Mouse (Mus musculus) limb, embryonic 14.5 days (tissue): ENCODE results near the gene Fxr2. TPM values are rescaled to one million over a fixed set of nuclear protein-coding genes. Genes with fewer than 3 reads are reported as not detected.

Source experiments
- ATAC-seq: fragments of 200-750 bp; cut with Nextera tagmentation; 2 replicates; pipeline ENCODE4 v1.8.0; 2017; ENCODE audit warnings: low read depth, moderate number of reproducible peaks, moderate TSS enrichment; ENCODE audit not compliant: low FRiP score
- DNase-seq: peaks from one replicate; pipeline ENCODE4 v3.0.0-alpha.2; 2015; ENCODE audit warnings: low spot score
- H3K27ac ChIP-seq: fragments of 300-500 bp; sonication (generic); replicated peaks from 2 replicates; pipeline ENCODE4 v1.5.1; 2014; ENCODE audit warnings: low read depth, mild to moderate bottlenecking, low read length, moderate library complexity, mixed read lengths
- H3K27me3 ChIP-seq: fragments of 300-500 bp; sonication (generic); 2 replicates; pipeline ENCODE4 v1.6.1; 2014; ENCODE audit warnings: low read length, mixed read lengths; ENCODE audit not compliant: control insufficient read depth, insufficient read depth
- H3K36me3 ChIP-seq: fragments of 300-500 bp; sonication (generic); 2 replicates; pipeline ENCODE4 v1.6.1; 2014; ENCODE audit warnings: mild to moderate bottlenecking, low read length, moderate library complexity, mixed read lengths; ENCODE audit not compliant: control insufficient read depth, insufficient read depth
- H3K4me1 ChIP-seq: fragments of 300-500 bp; sonication (generic); 2 replicates; pipeline ENCODE4 v1.6.1; 2014; ENCODE audit warnings: antibody characterized with exemption, low read length, mixed read lengths; ENCODE audit not compliant: control insufficient read depth, insufficient read depth
- H3K4me2 ChIP-seq: fragments of 300-500 bp; sonication (generic); replicated peaks from 2 replicates; pipeline ENCODE4 v1.6.1; 2014; ENCODE audit warnings: low read depth, mild to moderate bottlenecking, low read length, moderate library complexity; ENCODE audit not compliant: severe bottlenecking
- H3K4me3 ChIP-seq: fragments of 300-500 bp; sonication (generic); replicated peaks from 2 replicates; pipeline ENCODE4 v1.5.1; 2014; ENCODE audit warnings: low read length
- H3K9ac ChIP-seq: fragments of 300-500 bp; sonication (generic); 2 replicates; pipeline ENCODE4 v1.6.1; 2014; ENCODE audit warnings: mild to moderate bottlenecking, low read depth, low read length, moderate library complexity; ENCODE audit not compliant: severe bottlenecking
- H3K9me3 ChIP-seq: fragments of 300-500 bp; sonication (generic); 2 replicates; pipeline ENCODE4 v1.6.1; 2016; ENCODE audit warnings: low read length; ENCODE audit not compliant: control insufficient read depth
- POLR2A ChIP-seq: fragments of 200-500 bp; IDR thresholded peaks from 2 replicates; pipeline ENCODE4 v1.8.0; 2012; ENCODE audit warnings: inconsistent platforms, mild to moderate bottlenecking, moderate library complexity, borderline replicate concordance; ENCODE audit not compliant: insufficient read depth, insufficient read length; ENCODE audit errors: extremely low read depth
- WGBS: fragments of 180-500 bp; shearing (Covaris S2); extraction: QIAGEN DNeasy Blood & Tissue Kit; methylation state at CpG from one replicate; pipeline ENCODE4 v1.1.7; 2014; 5-methylcytosine and 5-hydroxymethylcytosine counted together
- polyA plus RNA-seq, 2 experiments: library from polyadenylated mRNA; depleted of rRNA in 1 of 2; stranded (reverse) in 1 of 2; unstranded in 1 of 2; fragments of >200 nt; fragmentation: Nextera tagmentation in 1 of 2; extraction: Ambion mirVana in 1 of 2; gene quantifications; 2 replicates each; pipeline versions ENCODE4 v1.2.1 to v1.2.3; 2012 to 2014

The Fxr2 gene
- polyA plus RNA-seq, 2 experiments, result 28.9 to 125 TPM

- peaks cover 41% of the 10 kb centered on the region for H3K4me1 ChIP-seq
- peaks cover 30% of the 10 kb centered on the region for H3K36me3 ChIP-seq
- peak overlapping the region; percentile 74 for H3K9ac ChIP-seq
- H3K4me2 ChIP-seq, result peak overlapping the region; percentile 88
- no peaks in the 10 kb centered on the region for H3K27me3 ChIP-seq
- ATAC-seq, result 0 out of 2 replicates have a peak, but pooled peaks have one; percentile 1
- H3K27ac ChIP-seq, result peak overlapping the region; percentile 87
- no peak for DNase-seq
- peak overlapping the region; percentile 87 for H3K4me3 ChIP-seq
- WGBS, result 24% methylated on average over 24 of the region's 24 CpGs
- no peak for TF ChIP-seq POLR2A
- H3K9me3 ChIP-seq, result no peaks in the 10 kb centered on the region
These were observed 49.5 kb downstream of the Fxr2 start for GRCm38 (mm10) chr11:69682209-69682839.

GRCm38 (mm10) chr11:69682840-69683533 is 50.2 kb downstream of the Fxr2 start:
- H3K4me3 ChIP-seq, result peak overlapping the region; percentile 87
- DNase-seq (peak; percentile 96), ATAC-seq (peak; percentile 45)
- no peaks in the 10 kb centered on the region for H3K9me3 ChIP-seq
- 9% methylated on average over 12 of the region's 12 CpGs for WGBS
- H3K36me3 ChIP-seq, result peaks cover 25% of the 10 kb centered on the region
- peak; percentile 50; the same call in 1 of the 2 replicates for TF ChIP-seq POLR2A
- H3K27me3 ChIP-seq, result no peaks in the 10 kb centered on the region
- peak overlapping the region; percentile 88 for H3K4me2 ChIP-seq
- H3K27ac ChIP-seq, result peak overlapping the region; percentile 87
- H3K9ac ChIP-seq, result peak overlapping the region; percentile 43; the same call in 1 of the 2 replicates
- H3K4me1 ChIP-seq, result peaks cover 41% of the 10 kb centered on the region

GRCm38 (mm10) chr11:69683576-69683975 is 50.8 kb downstream of the Fxr2 start:
- Histone ChIP-seq H3K27me3 (no peaks in the 10 kb centered on the region), H3K9ac (0 out of 2 replicates have a peak overlapping the region, but pooled peaks have one; percentile 43), H3K9me3 (no peaks in the 10 kb centered on the region), H3K36me3 (peaks cover 20% of the 10 kb centered on the region), H3K4me2 (peak overlapping the region; percentile 88), H3K27ac (peak overlapping the region; percentile 87), H3K4me3 (no peak overlapping the region), H3K4me1 (peaks cover 41% of the 10 kb centered on the region)
- no peak for TF ChIP-seq POLR2A
- 79% methylated on average over 7 of the region's 7 CpGs for WGBS
- ATAC-seq (no peak), DNase-seq (no peak)

GRCm38 (mm10) chr11:69684128-69684745 is 51.4 kb downstream of the Fxr2 start:
- Histone ChIP-seq H3K4me3 (no peak overlapping the region), H3K27ac (no peak overlapping the region), H3K9ac (no peak overlapping the region), H3K27me3 (no peaks in the 10 kb centered on the region), H3K4me2 (no peak overlapping the region), H3K9me3 (no peaks in the 10 kb centered on the region), H3K4me1 (peaks cover 41% of the 10 kb centered on the region), H3K36me3 (peaks cover 13% of the 10 kb centered on the region; the same call in 1 of the 2 replicates)
- DNase-seq, result no peak
- no peak for TF ChIP-seq POLR2A
- WGBS, result 79% methylated on average over 12 of the region's 12 CpGs
- ATAC-seq, result no peak

- peaks cover 6% of the 10 kb centered on the region; the same call in 1 of the 2 replicates for H3K36me3 ChIP-seq
- H3K9me3 ChIP-seq, result no peaks in the 10 kb centered on the region
- 82% methylated on average over 6 of the region's 6 CpGs for WGBS
- H3K27me3 ChIP-seq, result no peaks in the 10 kb centered on the region
- no peak overlapping the region for H3K9ac ChIP-seq
- DNase-seq (no peak), ATAC-seq (no peak)
- H3K4me1 ChIP-seq, result peaks cover 38% of the 10 kb centered on the region
- TF ChIP-seq POLR2A, result no peak
- no peak overlapping the region for H3K27ac ChIP-seq
- no peak overlapping the region for H3K4me3 ChIP-seq
- no peak overlapping the region for H3K4me2 ChIP-seq
These were observed 52.1 kb downstream of the Fxr2 start for GRCm38 (mm10) chr11:69684936-69685335.
